Mouse (Mus musculus) heart, adult 2 months (tissue): ENCODE results near the gene Lfng.

ENCODE experiments used
- CTCF ChIP-seq: fragments of 200-600 bp; IDR thresholded peaks from 2 replicates; pipeline ENCODE4 v1.8.1; 2022; ENCODE audit warnings: antibody characterized with exemption, mild to moderate bottlenecking, moderate library complexity
- POLR2A ChIP-seq: fragments of 200-500 bp; IDR thresholded peaks from 2 replicates; pipeline ENCODE4 v1.6.1; 2011; ENCODE audit warnings: mild to moderate bottlenecking, low read depth, low read length, control low read depth; ENCODE audit not compliant: insufficient read depth

DNA sequence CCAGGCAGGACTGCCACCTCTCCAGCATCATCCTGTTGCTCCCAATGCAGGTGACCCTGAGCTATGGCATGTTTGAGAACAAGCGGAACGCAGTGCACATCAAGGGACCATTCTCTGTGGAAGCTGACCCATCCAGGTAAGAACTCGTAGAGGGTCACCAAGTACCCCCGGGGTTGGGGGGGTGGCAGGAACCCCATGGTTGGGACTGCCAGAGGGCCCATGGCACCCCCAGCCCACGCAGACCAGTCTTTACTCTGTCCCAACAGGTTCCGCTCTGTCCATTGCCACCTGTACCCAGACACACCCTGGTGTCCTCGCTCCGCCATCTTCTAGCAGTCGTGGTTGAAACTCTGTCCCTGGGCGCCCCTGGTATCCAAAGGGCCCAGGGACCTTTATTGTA, 7.0 kb downstream of the Lfng start:
- TF ChIP-seq CTCF, result no peak
- no peak for TF ChIP-seq POLR2A
